8 mouse cellular contexts compared by ENCODE assay signal in genomic region chr12:69197378-69198163, GRCm38 (mm10). TPM values are rescaled to one million over a fixed set of nuclear protein-coding genes. Genes with fewer than 3 reads are reported as not detected.
DNase-seq lines count a peak whose midpoint lies in the region; ATAC-seq and TF ChIP-seq lines count a peak whose summit lies in the region.

No protein-coding gene starts in this region.

- H3K27me3 ChIP-seq in CH12.LX (replicated peaks): no peaks in the 10 kb centered on the region
- no peaks in the 10 kb centered on the region for H3K27me3 ChIP-seq in heart, embryonic 13.5 days (replicated peaks)
- H3K27me3 ChIP-seq in kidney, embryonic 16.5 days (ENCODE audit: insufficient read depth, low read length): no peaks in the 10 kb centered on the region
- no peaks in the 10 kb centered on the region for H3K27me3 ChIP-seq in neural tube, embryonic 13.5 days
- H3K27me3 ChIP-seq in stomach, postnatal 0 days (ENCODE audit: control insufficient read depth, insufficient read depth, low read length): no peaks in the 10 kb centered on the region

- TF ChIP-seq EP300 in CH12.LX (IDR thresholded peaks at IDR 0.05; ENCODE audit: low read length): no peak
- TF ChIP-seq EP300 in stomach, postnatal 0 days (optimal IDR thresholded peaks at IDR 0.05): no peak

- H3K4me3 ChIP-seq in CH12.LX (replicated peaks in 1 of 3; ENCODE audit: low read depth in 2 of 3, low read length in 2 of 3, poor library complexity in 1 of 3): peak overlapping the region; percentile 91 to 98 (median 97)
- H3K4me3 ChIP-seq in bone marrow, adult 2 months (replicated peaks; ENCODE audit: control insufficient read depth, low read depth, low read length): peak overlapping the region; percentile 98
- H3K4me3 ChIP-seq in heart, embryonic 13.5 days: peak overlapping the region; percentile 97
- H3K4me3 ChIP-seq in kidney, embryonic 16.5 days (ENCODE audit: low read length): peak overlapping the region; percentile 95
- peak overlapping the region; percentile 84 for H3K4me3 ChIP-seq in neural tube, embryonic 13.5 days
- peak overlapping the region; percentile 92 for H3K4me3 ChIP-seq in stomach, postnatal 0 days (ENCODE audit: low read depth, low read length)

- WGBS in bone marrow, adult 2 months: under 1% methylated on average over 92 of the region's 94 CpGs
- under 1% methylated on average over 94 of the region's 94 CpGs for whole genome bisulfite sequencing in heart, embryonic 13.5 days
- WGBS in kidney, embryonic 16.5 days: under 1% methylated on average over 91 of the region's 94 CpGs
- WGBS in neural tube, embryonic 13.5 days: under 1% methylated on average over 93 of the region's 94 CpGs
- whole genome bisulfite sequencing in stomach, postnatal 0 days: under 1% methylated on average over 85 of the region's 94 CpGs

- no peaks in the 10 kb centered on the region for H3K9me3 ChIP-seq in CH12.LX (replicated peaks; ENCODE audit: low read length)
- H3K9me3 ChIP-seq in heart, embryonic 13.5 days: no peaks in the 10 kb centered on the region
- no peaks in the 10 kb centered on the region for H3K9me3 ChIP-seq in kidney, embryonic 16.5 days (ENCODE audit: low read length)
- H3K9me3 ChIP-seq in neural tube, embryonic 13.5 days: no peaks in the 10 kb centered on the region
- H3K9me3 ChIP-seq in stomach, postnatal 0 days (ENCODE audit: control insufficient read depth, low read length): no peaks in the 10 kb centered on the region

- TF ChIP-seq RAD21 in CH12.LX (IDR thresholded peaks at IDR 0.05; ENCODE audit: low read depth, low read length): no peak

- H3K4me1 ChIP-seq in CH12.LX (ENCODE audit: control insufficient read depth in 1 of 2, insufficient read depth in 2 of 2): peaks cover 6 to 29% of the 10 kb centered on the region in 2 experiments; a peak in 3 of 4 replicates
- H3K4me1 ChIP-seq in bone marrow, adult 2 months (ENCODE audit: control insufficient read depth, insufficient read depth, low read length): no peaks in the 10 kb centered on the region; the same call in 1 of the 2 replicates
- H3K4me1 ChIP-seq in heart, embryonic 13.5 days: peaks cover 28% of the 10 kb centered on the region
- H3K4me1 ChIP-seq in kidney, embryonic 16.5 days (ENCODE audit: insufficient read depth, low read length): peaks cover 21% of the 10 kb centered on the region
- peaks cover 33% of the 10 kb centered on the region for H3K4me1 ChIP-seq in neural tube, embryonic 13.5 days (replicated peaks)
- 0 out of 2 replicates have a peak, but pooled peaks cover 2% of the 10 kb centered on the region for H3K4me1 ChIP-seq in stomach, postnatal 0 days (replicated peaks; ENCODE audit: control insufficient read depth, insufficient read depth)

- peak overlapping the region; percentile 84 for H3K27ac ChIP-seq in CH12.LX (ENCODE audit: insufficient read depth, low read depth)
- H3K27ac ChIP-seq in bone marrow, adult 2 months (ENCODE audit: control insufficient read depth, insufficient read depth, low read depth, low read length, poor library complexity): peak overlapping the region; percentile 98
- peak overlapping the region; percentile 91 for H3K27ac ChIP-seq in heart, embryonic 13.5 days (replicated peaks)
- H3K27ac ChIP-seq in kidney, embryonic 16.5 days (ENCODE audit: low read length): peak overlapping the region; percentile 90
- peak overlapping the region; percentile 94 for H3K27ac ChIP-seq in neural tube, embryonic 13.5 days (replicated peaks)
- H3K27ac ChIP-seq in stomach, postnatal 0 days (replicated peaks): peak overlapping the region; percentile 92

- peaks cover 22 to 38% of the 10 kb centered on the region in 2 experiments for H3K36me3 ChIP-seq in CH12.LX (replicated peaks in 1 of 2; ENCODE audit: control insufficient read depth in 1 of 2, insufficient read depth in 1 of 2, low read length in 1 of 2)
- H3K36me3 ChIP-seq in heart, embryonic 13.5 days: peaks cover 43% of the 10 kb centered on the region
- peaks cover 16% of the 10 kb centered on the region for H3K36me3 ChIP-seq in kidney, embryonic 16.5 days (ENCODE audit: insufficient read depth, low read length)
- H3K36me3 ChIP-seq in neural tube, embryonic 13.5 days: peaks cover 11% of the 10 kb centered on the region
- H3K36me3 ChIP-seq in stomach, postnatal 0 days (ENCODE audit: control insufficient read depth, insufficient read depth, low read length): 0 out of 2 replicates have a peak, but pooled peaks cover 3% of the 10 kb centered on the region

- DNase-seq in CH12.LX (ENCODE audit: extremely low read depth): no peak
- DNase-seq in lung, adult 18-20 months: peak; percentile 34 to 52
- DNase-seq in stomach, postnatal 0 days (ENCODE audit: low spot score): peak; percentile 76

- TF ChIP-seq POLR2A in CH12.LX (IDR thresholded peaks at IDR 0.05; ENCODE audit: low read depth, low read length): no peak
- peak; percentile 39; the same call in 1 of the 2 replicates for TF ChIP-seq POLR2A in bone marrow, adult 2 months (IDR thresholded peaks at IDR 0.05; ENCODE audit: borderline replicate concordance, control insufficient read depth, low read depth, low read length)

- H3K79me2 ChIP-seq in CH12.LX (replicated peaks; ENCODE audit: control insufficient read depth, extremely low read depth, insufficient read depth, poor library complexity, severe bottlenecking): peaks cover 47% of the 10 kb centered on the region

- H3K9ac ChIP-seq in CH12.LX (ENCODE audit: insufficient read depth, low read depth): peak overlapping the region; percentile 61
- peak overlapping the region; percentile 87 for H3K9ac ChIP-seq in heart, embryonic 13.5 days
- H3K9ac ChIP-seq in kidney, embryonic 16.5 days (replicated peaks; ENCODE audit: low read length): peak overlapping the region; percentile 90
- peak overlapping the region; percentile 88 for H3K9ac ChIP-seq in neural tube, embryonic 13.5 days
- H3K9ac ChIP-seq in stomach, postnatal 0 days (ENCODE audit: low read length): peak overlapping the region; percentile 79

- dilution Hi-C loops in CH12.LX (cut with MboI; ENCODE audit: extremely low pct_ligation_motif_present, extremely low pct_unique_long_range_greater_than_20kb, low sequenced_read_pairs): no loop called here

- TF ChIP-seq CTCF in CH12.LX (conservative IDR thresholded peaks at IDR 0.05 in 1 of 2, IDR thresholded peaks at IDR 0.05 in 1 of 2; ENCODE audit: low read depth in 2 of 2, low read length in 2 of 2): no peak
- no peak for TF ChIP-seq CTCF in bone marrow, adult 2 months (IDR thresholded peaks at IDR 0.05; ENCODE audit: control insufficient read depth, insufficient read depth, low read length)
- no peak for TF ChIP-seq CTCF in stomach, postnatal 0 days (IDR thresholded peaks at IDR 0.05; ENCODE audit: low read depth)

- peak overlapping the region; percentile 91 for H3K4me2 ChIP-seq in CH12.LX (ENCODE audit: insufficient read depth, low read depth, poor library complexity, severe bottlenecking)
- peak overlapping the region; percentile 97 for H3K4me2 ChIP-seq in heart, embryonic 13.5 days
- H3K4me2 ChIP-seq in kidney, embryonic 16.5 days (replicated peaks; ENCODE audit: low read depth, low read length): peak overlapping the region; percentile 97
- H3K4me2 ChIP-seq in neural tube, embryonic 13.5 days: peak overlapping the region; percentile 97
- H3K4me2 ChIP-seq in stomach, postnatal 0 days (replicated peaks; ENCODE audit: low read depth): peak overlapping the region; percentile 89

- ATAC-seq in erythroblast, adult 5-6 weeks (replicated peaks; ENCODE audit: low FRiP score, poor library complexity, severe bottlenecking): peak; percentile 77
- peak; percentile 69 for ATAC-seq in heart, embryonic 13.5 days (ENCODE audit: extremely low read depth, insufficient number of reproducible peaks, low FRiP score, low TSS enrichment)
- ATAC-seq in kidney, embryonic 16.5 days (ENCODE audit: low FRiP score, low TSS enrichment): peak; percentile 77
- peak; percentile 80 for ATAC-seq in neural tube, embryonic 13.5 days (ENCODE audit: low read depth)
- peak; percentile 86 for ATAC-seq in stomach, postnatal 0 days (ENCODE audit: low FRiP score, low TSS enrichment)

- in situ Hi-C loops in CH12.LX (cut with MboI; ENCODE audit: low pct_ligation_motif_present, low pct_unique_long_range_greater_than_20kb, low sequenced_read_pairs): no loop called here

RNA-seq across cellular contexts. Expression of gene Dnaaf2, which starts 0.7 kb away (rescaled TPM):
- total RNA-seq in CH12.LX (2012; rRNA removed) (8.4 and 9.7 TPM in 2 replicates), CH12.LX (2014; rRNA removed) (26.6 and 28.6 TPM in 2 replicates)
- polyA plus RNA-seq in CH12.LX (2012; ENCODE audit: insufficient read length, low read depth): 3.7 and 6.9 TPM in 2 replicates
- polyA plus RNA-seq in bone marrow, adult 2 months (2011; ENCODE audit: insufficient read depth, insufficient read length, low replicate concordance, missing spikeins): 2.1 and 3.1 TPM in 2 replicates
- 0.19 and 1.0 TPM in 2 replicates for total RNA-seq in erythroblast, adult 5-6 weeks (2015; ENCODE audit: low replicate concordance)
- total RNA-seq in erythroblast, adult 5-6 weeks (2017; ENCODE audit: low replicate concordance): 0.84 and 2.9 TPM in 2 replicates
- 6.4 and 6.8 TPM in 2 replicates for polyA plus RNA-seq in heart, embryonic 13.5 days (2015; fragmentation: Nextera tagmentation; extraction: Ambion mirVana)
- polyA plus RNA-seq in kidney, embryonic 16.5 days (2015; fragmentation: Nextera tagmentation; extraction: Ambion mirVana): 8.8 and 10.5 TPM in 2 replicates
- polyA plus RNA-seq in neural tube, embryonic 13.5 days (2015; fragmentation: Nextera tagmentation; extraction: Ambion mirVana): 7.0 and 7.6 TPM in 2 replicates
- 4.0 and 5.2 TPM in 2 replicates for polyA plus RNA-seq in stomach, postnatal 0 days (2015; fragmentation: Nextera tagmentation; extraction: Ambion mirVana)

RNA-seq across cellular contexts. Expression of gene Gm49383, which starts 0.7 kb away (rescaled TPM):
- 21.3 and 23.6 TPM in 2 replicates for total RNA-seq in CH12.LX (2012; rRNA removed)
- total RNA-seq in CH12.LX (2014; rRNA removed): 45.9 and 52.1 TPM in 2 replicates
- 16.0 and 19.1 TPM in 2 replicates for polyA plus RNA-seq in CH12.LX (2012; ENCODE audit: insufficient read length, low read depth)
- polyA plus RNA-seq in bone marrow, adult 2 months (2011; ENCODE audit: insufficient read depth, insufficient read length, low replicate concordance, missing spikeins): 3.0 TPM in 1 of 2 replicates, not detected in the other
- total RNA-seq in erythroblast, adult 5-6 weeks (2015; ENCODE audit: low replicate concordance): not detected in 2 replicates
- total RNA-seq in erythroblast, adult 5-6 weeks (2017; ENCODE audit: low replicate concordance): 8.1 and 14.4 TPM in 2 replicates
- 19.0 and 20.5 TPM in 2 replicates for polyA plus RNA-seq in heart, embryonic 13.5 days (2015; fragmentation: Nextera tagmentation; extraction: Ambion mirVana)
- polyA plus RNA-seq in kidney, embryonic 16.5 days (2015; fragmentation: Nextera tagmentation; extraction: Ambion mirVana): 32.6 and 34.2 TPM in 2 replicates
- 18.1 and 18.2 TPM in 2 replicates for polyA plus RNA-seq in neural tube, embryonic 13.5 days (2015; fragmentation: Nextera tagmentation; extraction: Ambion mirVana)
- polyA plus RNA-seq in stomach, postnatal 0 days (2015; fragmentation: Nextera tagmentation; extraction: Ambion mirVana): 6.9 and 10.3 TPM in 2 replicates

RNA-seq across cellular contexts. Expression of gene Gm49384, which starts 6.5 kb away (rescaled TPM):
- total RNA-seq in CH12.LX (2012; rRNA removed) (23.4 and 24.9 TPM in 2 replicates), CH12.LX (2014; rRNA removed) (54.9 and 63.9 TPM in 2 replicates)
- 28.3 and 34.4 TPM in 2 replicates for polyA plus RNA-seq in CH12.LX (2012; ENCODE audit: insufficient read length, low read depth)
- polyA plus RNA-seq in bone marrow, adult 2 months (2011; ENCODE audit: insufficient read depth, insufficient read length, low replicate concordance, missing spikeins): 22.6 and 26.6 TPM in 2 replicates
- 3.1 and 4.6 TPM in 2 replicates for total RNA-seq in erythroblast, adult 5-6 weeks (2015; ENCODE audit: low replicate concordance)
- total RNA-seq in erythroblast, adult 5-6 weeks (2017; ENCODE audit: low replicate concordance): 7.0 and 8.5 TPM in 2 replicates
- polyA plus RNA-seq in heart, embryonic 13.5 days (2015; fragmentation: Nextera tagmentation; extraction: Ambion mirVana): 14.2 and 20.8 TPM in 2 replicates
- polyA plus RNA-seq in kidney, embryonic 16.5 days (2015; fragmentation: Nextera tagmentation; extraction: Ambion mirVana): 26.8 and 28.7 TPM in 2 replicates
- 15.1 and 16.3 TPM in 2 replicates for polyA plus RNA-seq in neural tube, embryonic 13.5 days (2015; fragmentation: Nextera tagmentation; extraction: Ambion mirVana)
- polyA plus RNA-seq in stomach, postnatal 0 days (2015; fragmentation: Nextera tagmentation; extraction: Ambion mirVana): 8.2 and 8.7 TPM in 2 replicates

RNA-seq across cellular contexts. Expression of gene Mgat2, which starts 13.6 kb away (rescaled TPM):
- total RNA-seq in CH12.LX (2012; rRNA removed) (58.1 and 72.2 TPM in 2 replicates), CH12.LX (2014; rRNA removed) (104 and 106 TPM in 2 replicates)
- 48.7 and 54.2 TPM in 2 replicates for polyA plus RNA-seq in CH12.LX (2012; ENCODE audit: insufficient read length, low read depth)
- 7.5 and 13.2 TPM in 2 replicates for polyA plus RNA-seq in bone marrow, adult 2 months (2011; ENCODE audit: insufficient read depth, insufficient read length, low replicate concordance, missing spikeins)
- total RNA-seq in erythroblast, adult 5-6 weeks (2015; ENCODE audit: low replicate concordance): 30.4 and 34.7 TPM in 2 replicates
- total RNA-seq in erythroblast, adult 5-6 weeks (2017; ENCODE audit: low replicate concordance): 21.2 and 23.1 TPM in 2 replicates
- polyA plus RNA-seq in heart, embryonic 13.5 days (2015; fragmentation: Nextera tagmentation; extraction: Ambion mirVana): 36.5 and 36.8 TPM in 2 replicates
- 46.3 and 47.0 TPM in 2 replicates for polyA plus RNA-seq in kidney, embryonic 16.5 days (2015; fragmentation: Nextera tagmentation; extraction: Ambion mirVana)
- polyA plus RNA-seq in neural tube, embryonic 13.5 days (2015; fragmentation: Nextera tagmentation; extraction: Ambion mirVana): 38.5 and 42.2 TPM in 2 replicates
- 52.3 and 54.4 TPM in 2 replicates for polyA plus RNA-seq in stomach, postnatal 0 days (2015; fragmentation: Nextera tagmentation; extraction: Ambion mirVana)

RNA-seq across cellular contexts. Expression of gene Rpl36al, which starts 13.7 kb away (rescaled TPM):
- total RNA-seq in CH12.LX (2012; rRNA removed) (1,571 and 1,698 TPM in 2 replicates), CH12.LX (2014; rRNA removed) (1,160 and 1,263 TPM in 2 replicates)
- polyA plus RNA-seq in CH12.LX (2012; ENCODE audit: insufficient read length, low read depth): 748 and 828 TPM in 2 replicates
- polyA plus RNA-seq in bone marrow, adult 2 months (2011; ENCODE audit: insufficient read depth, insufficient read length, low replicate concordance, missing spikeins): 622 and 901 TPM in 2 replicates
- total RNA-seq in erythroblast, adult 5-6 weeks (2015; ENCODE audit: low replicate concordance): 207 and 213 TPM in 2 replicates
- total RNA-seq in erythroblast, adult 5-6 weeks (2017; ENCODE audit: low replicate concordance): 166 and 173 TPM in 2 replicates
- polyA plus RNA-seq in heart, embryonic 13.5 days (2015; fragmentation: Nextera tagmentation; extraction: Ambion mirVana): 471 and 531 TPM in 2 replicates
- polyA plus RNA-seq in kidney, embryonic 16.5 days (2015; fragmentation: Nextera tagmentation; extraction: Ambion mirVana): 471 and 512 TPM in 2 replicates
- 422 and 474 TPM in 2 replicates for polyA plus RNA-seq in neural tube, embryonic 13.5 days (2015; fragmentation: Nextera tagmentation; extraction: Ambion mirVana)
- polyA plus RNA-seq in stomach, postnatal 0 days (2015; fragmentation: Nextera tagmentation; extraction: Ambion mirVana): 843 and 974 TPM in 2 replicates
